In genomic region chr10:63203002-63203401, GRCm38 (mm10) we compare ENCODE assay signal across 24 mouse cellular contexts. TPM values are rescaled to one million over a fixed set of nuclear protein-coding genes. Genes with fewer than 3 reads are reported as not detected.
A peak's percentile ranks its signal among the peaks of the same experiment; 100 is the strongest.
DNase-seq lines count a peak whose midpoint lies in the region; ATAC-seq lines count a peak whose summit lies in the region.
"Had no signal": no experiment of that assay in that cellular context is flagged by ENCODE, and none has a peak within 500 bp of the region (broad histone marks: within the 10 kb centered on the region; RNA-seq: fewer than 3 reads in every experiment).

No protein-coding gene starts in this region.

- ATAC-seq in embryonic facial prominence, embryonic 14.5 days (ENCODE audit: low read depth): no peak
- no peak for ATAC-seq in heart, embryonic 16.5 days (replicated peaks; ENCODE audit: extremely low read depth, insufficient read depth, low FRiP score)
- peak; percentile 54; the same call in 1 of the 2 replicates for ATAC-seq in limb, embryonic 13.5 days (ENCODE audit: low FRiP score, low read depth)
- ATAC-seq: forebrain, embryonic 13.5 days; liver, embryonic 12.5 days had no signal

- H3K36me3 ChIP-seq in embryonic facial prominence, embryonic 14.5 days (ENCODE audit: control insufficient read depth, insufficient read depth, low read length): no peaks in the 10 kb centered on the region
- H3K36me3 ChIP-seq in embryonic facial prominence, embryonic 10.5 days (replicated peaks): no peaks in the 10 kb centered on the region
- no peaks in the 10 kb centered on the region for H3K36me3 ChIP-seq in heart, embryonic 10.5 days
- H3K36me3 ChIP-seq in heart, embryonic 16.5 days (ENCODE audit: control insufficient read depth, insufficient read depth): peaks cover 2% of the 10 kb centered on the region; the same call in 1 of the 2 replicates
- no peaks in the 10 kb centered on the region for H3K36me3 ChIP-seq in limb, embryonic 13.5 days
- H3K36me3 ChIP-seq: embryonic facial prominence, embryonic 13.5 days; hindbrain, embryonic 13.5 days; liver, embryonic 12.5 days; neural tube, embryonic 15.5 days; stomach, embryonic 15.5 days had no signal

- H3K27ac ChIP-seq in embryonic facial prominence, embryonic 14.5 days (replicated peaks; ENCODE audit: low read depth, low read length): no peak overlapping the region
- no peak overlapping the region for H3K27ac ChIP-seq in embryonic facial prominence, embryonic 10.5 days (replicated peaks)
- no peak overlapping the region for H3K27ac ChIP-seq in heart, embryonic 10.5 days
- H3K27ac ChIP-seq in heart, embryonic 16.5 days (ENCODE audit: low read length): peak overlapping the region; percentile 82
- H3K27ac ChIP-seq in limb, embryonic 13.5 days: no peak overlapping the region
- H3K27ac ChIP-seq: embryonic facial prominence, embryonic 13.5 days; forebrain, embryonic 13.5 days; hindbrain, embryonic 13.5 days; liver, embryonic 12.5 days; neural tube, embryonic 15.5 days; stomach, embryonic 15.5 days had no signal

- 55% methylated on average over 3 of the region's 3 CpGs for WGBS in embryonic facial prominence, embryonic 14.5 days
- whole genome bisulfite sequencing in embryonic facial prominence, embryonic 10.5 days: 90% methylated on average over 3 of the region's 3 CpGs
- WGBS in heart, embryonic 10.5 days: 68% methylated on average over 3 of the region's 3 CpGs
- 54% methylated on average over 3 of the region's 3 CpGs for WGBS in heart, embryonic 16.5 days
- 68% methylated on average over 3 of the region's 3 CpGs for WGBS in limb, embryonic 13.5 days

- no peaks in the 10 kb centered on the region for H3K4me1 ChIP-seq in embryonic facial prominence, embryonic 14.5 days (ENCODE audit: control insufficient read depth, insufficient read depth, low read length)
- no peaks in the 10 kb centered on the region for H3K4me1 ChIP-seq in embryonic facial prominence, embryonic 10.5 days
- no peaks in the 10 kb centered on the region; the same call in 1 of the 2 replicates for H3K4me1 ChIP-seq in heart, embryonic 10.5 days
- H3K4me1 ChIP-seq in heart, embryonic 16.5 days (ENCODE audit: control insufficient read depth, insufficient read depth, low read length): peaks cover 7% of the 10 kb centered on the region; the same call in 1 of the 2 replicates
- H3K4me1 ChIP-seq in limb, embryonic 13.5 days: no peaks in the 10 kb centered on the region
- H3K4me1 ChIP-seq: embryonic facial prominence, embryonic 13.5 days; forebrain, embryonic 13.5 days; hindbrain, embryonic 13.5 days; neural tube, embryonic 15.5 days; stomach, embryonic 15.5 days had no signal

- no peaks in the 10 kb centered on the region for H3K27me3 ChIP-seq in embryonic facial prominence, embryonic 14.5 days (replicated peaks; ENCODE audit: control insufficient read depth, insufficient read depth, low read length)
- no peaks in the 10 kb centered on the region for H3K27me3 ChIP-seq in embryonic facial prominence, embryonic 10.5 days (replicated peaks; ENCODE audit: low read depth, poor library complexity, severe bottlenecking)
- no peaks in the 10 kb centered on the region for H3K27me3 ChIP-seq in heart, embryonic 10.5 days (ENCODE audit: insufficient read depth, poor library complexity, severe bottlenecking)
- no peaks in the 10 kb centered on the region for H3K27me3 ChIP-seq in heart, embryonic 16.5 days (ENCODE audit: control insufficient read depth, insufficient read depth, low read length)
- H3K27me3 ChIP-seq in limb, embryonic 13.5 days: no peaks in the 10 kb centered on the region
- H3K27me3 ChIP-seq: embryonic facial prominence, embryonic 13.5 days; forebrain, embryonic 13.5 days; hindbrain, embryonic 13.5 days; liver, embryonic 12.5 days; neural tube, embryonic 15.5 days; stomach, embryonic 15.5 days had no signal

- H3K9me3 ChIP-seq in embryonic facial prominence, embryonic 14.5 days (ENCODE audit: control insufficient read depth, low read length): no peaks in the 10 kb centered on the region
- H3K9me3 ChIP-seq in embryonic facial prominence, embryonic 10.5 days: no peaks in the 10 kb centered on the region
- no peaks in the 10 kb centered on the region for H3K9me3 ChIP-seq in heart, embryonic 10.5 days
- no peaks in the 10 kb centered on the region for H3K9me3 ChIP-seq in heart, embryonic 16.5 days (replicated peaks; ENCODE audit: control insufficient read depth, low read length)
- no peaks in the 10 kb centered on the region for H3K9me3 ChIP-seq in limb, embryonic 13.5 days
- H3K9me3 ChIP-seq: embryonic facial prominence, embryonic 13.5 days; forebrain, embryonic 13.5 days; hindbrain, embryonic 13.5 days; liver, embryonic 12.5 days; neural tube, embryonic 15.5 days; stomach, embryonic 15.5 days had no signal

- DNase-seq in embryonic facial prominence, embryonic 14.5 days (ENCODE audit: low spot score): peak; percentile 73
- no peak for DNase-seq in embryonic facial prominence, embryonic 10.5 days (ENCODE audit: low spot score)
- DNase-seq in heart, embryonic 10.5 days (ENCODE audit: low spot score): no peak
- no peak for DNase-seq in heart, adult 11 months
- DNase-seq in heart, postnatal 25 days (ENCODE audit: low spot score): no peak
- no peak for DNase-seq in layer of hippocampus, adult 18-20 months (ENCODE audit: low spot score in 2 of 2)
- DNase-seq: adrenal gland, postnatal 10 days; cerebellum, adult 2 months; cerebellum, postnatal 25 days; kidney, adult 18-20 months; lung, adult 2 months; right cerebral cortex, adult 18-20 months; right cerebral cortex, postnatal 4 days; thymus, adult 18-20 months; thymus, postnatal 36 days had no signal

- H3K9ac ChIP-seq in embryonic facial prominence, embryonic 14.5 days (ENCODE audit: low read depth, low read length): no peak overlapping the region
- peak overlapping the region; percentile 68 for H3K9ac ChIP-seq in heart, embryonic 16.5 days (ENCODE audit: low read length)
- H3K9ac ChIP-seq in limb, embryonic 13.5 days: no peak overlapping the region
- H3K9ac ChIP-seq: embryonic facial prominence, embryonic 13.5 days; forebrain, embryonic 13.5 days; hindbrain, embryonic 13.5 days; liver, embryonic 12.5 days; neural tube, embryonic 15.5 days; stomach, embryonic 15.5 days had no signal

- no peak overlapping the region for H3K4me3 ChIP-seq in embryonic facial prominence, embryonic 14.5 days (ENCODE audit: low read depth, low read length)
- no peak overlapping the region for H3K4me3 ChIP-seq in embryonic facial prominence, embryonic 10.5 days
- H3K4me3 ChIP-seq in heart, embryonic 10.5 days: peak overlapping the region; percentile 45; the same call in 1 of the 2 replicates
- H3K4me3 ChIP-seq in heart, embryonic 16.5 days (ENCODE audit: low read length): peak overlapping the region; percentile 50
- H3K4me3 ChIP-seq in limb, embryonic 13.5 days: no peak overlapping the region
- H3K4me3 ChIP-seq: embryonic facial prominence, embryonic 13.5 days; forebrain, embryonic 13.5 days; hindbrain, embryonic 13.5 days; liver, embryonic 12.5 days; neural tube, embryonic 15.5 days; stomach, embryonic 15.5 days had no signal

- H3K4me2 ChIP-seq in embryonic facial prominence, embryonic 14.5 days (ENCODE audit: low read depth, low read length): no peak overlapping the region
- peak overlapping the region; percentile 59 for H3K4me2 ChIP-seq in heart, embryonic 16.5 days (ENCODE audit: low read depth, low read length)
- no peak overlapping the region for H3K4me2 ChIP-seq in limb, embryonic 13.5 days (replicated peaks)
- H3K4me2 ChIP-seq: embryonic facial prominence, embryonic 13.5 days; forebrain, embryonic 13.5 days; hindbrain, embryonic 13.5 days; liver, embryonic 12.5 days; midbrain, embryonic 11.5 days; neural tube, embryonic 15.5 days; stomach, embryonic 15.5 days had no signal

- intact Hi-C loops in heart, postnatal 25 days (cut with DNase I): no loop called here

RNA-seq across cellular contexts. Expression of gene Mypn, which starts 0.8 kb away (rescaled TPM):
- polyA plus RNA-seq in embryonic facial prominence, embryonic 14.5 days (2014; fragmentation: Nextera tagmentation; extraction: Ambion mirVana): 8.2 and 11.2 TPM in 2 replicates
- 0.04 TPM in 1 of 2 replicates, not detected in the other for polyA plus RNA-seq in embryonic facial prominence, embryonic 10.5 days (2016; fragmentation: Nextera tagmentation; extraction: Ambion mirVana)
- 1.0 and 4.2 TPM in 2 replicates for polyA plus RNA-seq in heart, embryonic 10.5 days (2016; fragmentation: Nextera tagmentation; extraction: Ambion mirVana)
- 12.3 and 14.4 TPM in 2 replicates for polyA plus RNA-seq in heart, embryonic 16.5 days (2015; fragmentation: Nextera tagmentation; extraction: Ambion mirVana)
- 100 to 1,000 TPM; 101 to 108 TPM for total RNA-seq in heart, postnatal 25 days (2021)
- polyA plus RNA-seq in limb, embryonic 13.5 days (2015; fragmentation: Nextera tagmentation; extraction: Ambion mirVana): 2.6 TPM in 2 replicates
- total RNA-seq in layer of hippocampus, adult 18-20 months (2021): 1 to 10 TPM; 1.7 to 2.4 TPM
- polyA plus RNA-seq: forebrain, embryonic 13.5 days had no signal

RNA-seq across cellular contexts. Expression of gene Herc4, which starts 40.6 kb away (rescaled TPM):
- polyA plus RNA-seq in embryonic facial prominence, embryonic 14.5 days (2014; fragmentation: Nextera tagmentation; extraction: Ambion mirVana): 37.1 and 38.6 TPM in 2 replicates
- 46.1 and 50.5 TPM in 2 replicates for polyA plus RNA-seq in embryonic facial prominence, embryonic 10.5 days (2016; fragmentation: Nextera tagmentation; extraction: Ambion mirVana)
- polyA plus RNA-seq in heart, embryonic 10.5 days (2016; fragmentation: Nextera tagmentation; extraction: Ambion mirVana): 36.0 and 38.4 TPM in 2 replicates
- 37.4 and 38.5 TPM in 2 replicates for polyA plus RNA-seq in heart, embryonic 16.5 days (2015; fragmentation: Nextera tagmentation; extraction: Ambion mirVana)
- 10 to 100 TPM; 31.4 to 34.6 TPM for total RNA-seq in heart, postnatal 25 days (2021)
- 37.8 and 38.7 TPM in 2 replicates for polyA plus RNA-seq in limb, embryonic 13.5 days (2015; fragmentation: Nextera tagmentation; extraction: Ambion mirVana)
- total RNA-seq in layer of hippocampus, adult 18-20 months (2021): 10 to 100 TPM; 31.7 to 36.1 TPM

Comparison
In these comparisons a context has a peak if more than half of its experiments do, and no peak if none do; other contexts are left out.
1. H3K4me3 ChIP-seq: peak in heart, embryonic 10.5 days (single experiment) and heart, embryonic 16.5 days (single experiment); none in embryonic facial prominence, embryonic 14.5 days (single experiment), embryonic facial prominence, embryonic 10.5 days (single experiment) and limb, embryonic 13.5 days (single experiment).